Mouse (Mus musculus): ENCODE results near the gene Stoml1.

Stoml1 gene

GRCm38 (mm10) chr9:58272068-58272541 is 19.1 kb downstream of the Stoml1 start:
- no peak for DNase-seq (ENCODE audit: low spot score in 2 of 2)

- DNase-seq (ENCODE audit: low spot score in 2 of 2) = no peak
Observed at GRCm38 (mm10) chr9:58272855-58273254, 19.9 kb downstream of the Stoml1 start.

GRCm38 (mm10) chr9:58274101-58274604 is 21.2 kb downstream of the Stoml1 start:
- DNase-seq (ENCODE audit: low spot score in 2 of 2) = no peak

GRCm38 (mm10) chr9:58274626-58275025 is 21.7 kb downstream of the Stoml1 start:
- no peak for DNase-seq (ENCODE audit: low spot score in 2 of 2)

GRCm38 (mm10) chr9:58275115-58275774 is 22.3 kb downstream of the Stoml1 start:
- DNase-seq (ENCODE audit: low spot score in 2 of 2) = no peak

- no peak for DNase-seq (ENCODE audit: low spot score in 2 of 2)
Observed at GRCm38 (mm10) chr9:58275797-58276196, 22.8 kb downstream of the Stoml1 start.

- no peak for DNase-seq (ENCODE audit: low spot score in 2 of 2)
Observed at GRCm38 (mm10) chr9:58276346-58276745, 23.4 kb downstream of the Stoml1 start.

- no peak for DNase-seq (ENCODE audit: low spot score in 2 of 2)
Observed at GRCm38 (mm10) chr9:58278313-58278712, 25.3 kb downstream of the Stoml1 start.

- DNase-seq (ENCODE audit: low spot score in 2 of 2) = no peak
Observed at GRCm38 (mm10) chr9:58278821-58279723, 26.1 kb downstream of the Stoml1 start.

GRCm38 (mm10) chr9:58279780-58280179 is 26.8 kb downstream of the Stoml1 start:
- DNase-seq (ENCODE audit: low spot score in 2 of 2) = no peak

- peak; percentile 28 to 36 for DNase-seq (ENCODE audit: low spot score in 2 of 2)
Observed at GRCm38 (mm10) chr9:58280259-58281109, 27.5 kb downstream of the Stoml1 start.

- DNase-seq (ENCODE audit: low spot score in 2 of 2) = no peak
Observed at GRCm38 (mm10) chr9:58281597-58281996, 28.6 kb downstream of the Stoml1 start.

- DNase-seq (ENCODE audit: low spot score in 2 of 2) = no peak
Observed at GRCm38 (mm10) chr9:58283431-58283830, 30.5 kb downstream of the Stoml1 start.

- no peak for DNase-seq (ENCODE audit: low spot score in 2 of 2)
Observed at GRCm38 (mm10) chr9:58289090-58289489, 36.1 kb downstream of the Stoml1 start.

GRCm38 (mm10) chr9:58289901-58290300 is 36.9 kb downstream of the Stoml1 start:
- DNase-seq (ENCODE audit: low spot score in 2 of 2) = no peak

- no peak for DNase-seq (ENCODE audit: low spot score in 2 of 2)
Observed at GRCm38 (mm10) chr9:58294527-58294926, 41.6 kb downstream of the Stoml1 start.

GRCm38 (mm10) chr9:58295345-58295744 is 42.4 kb downstream of the Stoml1 start:
- no peak for DNase-seq (ENCODE audit: low spot score in 2 of 2)

- DNase-seq (ENCODE audit: low spot score in 2 of 2) = no peak
Observed at GRCm38 (mm10) chr9:58295766-58296361, 42.9 kb downstream of the Stoml1 start.

- DNase-seq (ENCODE audit: low spot score in 2 of 2) = no peak
Observed at GRCm38 (mm10) chr9:58297065-58297464, 44.1 kb downstream of the Stoml1 start.

GRCm38 (mm10) chr9:58297961-58298477 is 45.1 kb downstream of the Stoml1 start:
- no peak for DNase-seq (ENCODE audit: low spot score in 2 of 2)

- no peak for DNase-seq (ENCODE audit: low spot score in 2 of 2)
Observed at GRCm38 (mm10) chr9:58299356-58299799, 46.4 kb downstream of the Stoml1 start.
